ENCODE assay signal across 22 mouse cellular contexts in the genomic region with DNA sequence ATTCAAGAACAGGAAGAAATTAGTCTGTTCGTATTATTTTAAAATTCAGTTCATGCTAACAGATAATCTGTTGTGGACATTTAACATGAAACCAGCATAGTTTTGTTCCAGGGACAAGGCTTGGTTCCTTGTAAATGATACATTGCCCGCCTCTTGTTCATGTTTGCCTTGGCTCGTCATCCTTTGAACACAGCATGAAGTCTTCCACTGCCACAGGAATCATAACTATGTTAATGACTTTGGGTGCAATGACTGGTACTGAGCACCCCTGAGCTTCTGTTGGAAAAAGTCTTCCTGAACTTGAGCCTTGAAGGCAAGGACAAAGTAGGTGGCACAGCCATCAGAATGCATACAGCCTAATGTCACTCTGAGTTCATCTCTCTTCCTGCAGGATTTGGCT. TPM values are rescaled to one million over a fixed set of nuclear protein-coding genes. Genes with fewer than 3 reads are reported as not detected.
DNase-seq lines count a peak whose midpoint lies in the region; ATAC-seq and TF ChIP-seq lines count a peak whose summit lies in the region.
"Had no signal": no experiment of that assay in that cellular context is flagged by ENCODE, and none has a peak within 500 bp of the region (broad histone marks: within the 10 kb centered on the region; RNA-seq: fewer than 3 reads in every experiment).

No protein-coding gene starts in this region.

- no peak for TF ChIP-seq CTCF in hindbrain, postnatal 0 days (IDR thresholded peaks at IDR 0.05; ENCODE audit: low read depth)
- TF ChIP-seq CTCF in midbrain, postnatal 0 days (IDR thresholded peaks at IDR 0.05), result no peak
- no peak for TF ChIP-seq CTCF in cortical plate, adult 2 months (IDR thresholded peaks at IDR 0.05; ENCODE audit: extremely low read depth, insufficient read depth, low read length)

- DNase-seq in hindbrain, postnatal 0 days (ENCODE audit: low spot score), result no peak
- DNase-seq in hindbrain, embryonic 14.5 days (ENCODE audit: low spot score), result no peak
- DNase-seq in midbrain, postnatal 0 days (ENCODE audit: low spot score), result peak; percentile 7
- DNase-seq in midbrain, embryonic 14.5 days, result no peak
- no peak for DNase-seq in adrenal gland, postnatal 10 days
- DNase-seq: adrenal gland, adult 8-10 months; B cell, adult 2 months; embryo, embryonic 11 days; gastrocnemius, postnatal 25 days; heart, adult 11 months; kidney, postnatal 10 days had no signal

- WGBS in hindbrain, postnatal 0 days, result 41% methylated on average over 3 of the region's 3 CpGs
- 82% methylated on average over 3 of the region's 3 CpGs for WGBS in hindbrain, embryonic 14.5 days
- WGBS in midbrain, postnatal 0 days, result 71% methylated on average over 3 of the region's 3 CpGs
- 84% methylated on average over 3 of the region's 3 CpGs for WGBS in midbrain, embryonic 14.5 days

- H3K9me3 ChIP-seq in hindbrain, postnatal 0 days (ENCODE audit: low read length), result no peaks in the 10 kb centered on the region
- H3K9me3 ChIP-seq in hindbrain, embryonic 14.5 days (ENCODE audit: control insufficient read depth, low read length), result no peaks in the 10 kb centered on the region
- no peaks in the 10 kb centered on the region for H3K9me3 ChIP-seq in midbrain, postnatal 0 days (ENCODE audit: low read length)
- H3K9me3 ChIP-seq in midbrain, embryonic 14.5 days (ENCODE audit: control insufficient read depth, low read length), result no peaks in the 10 kb centered on the region
- H3K9me3 ChIP-seq: embryonic facial prominence, embryonic 12.5 days; heart, embryonic 10.5 days; heart, embryonic 15.5 days; limb, embryonic 13.5 days; liver, embryonic 12.5 days; midbrain, embryonic 12.5 days had no signal

- TF ChIP-seq POLR2A in cortical plate, adult 2 months (IDR thresholded peaks at IDR 0.05; ENCODE audit: extremely low read depth, insufficient read depth, low read length), result no peak

- H3K9ac ChIP-seq in hindbrain, postnatal 0 days (replicated peaks; ENCODE audit: low read length), result no peak overlapping the region
- no peak overlapping the region for H3K9ac ChIP-seq in hindbrain, embryonic 14.5 days
- H3K9ac ChIP-seq in midbrain, postnatal 0 days (replicated peaks; ENCODE audit: low read length, poor library complexity, severe bottlenecking), result no peak overlapping the region
- no peak overlapping the region for H3K9ac ChIP-seq in midbrain, embryonic 14.5 days (replicated peaks; ENCODE audit: low read length)
- H3K9ac ChIP-seq: embryonic facial prominence, embryonic 12.5 days; heart, embryonic 15.5 days; limb, embryonic 13.5 days; liver, embryonic 12.5 days; midbrain, embryonic 12.5 days; neural tube, embryonic 13.5 days had no signal

- peak overlapping the region; percentile 0; the same call in 1 of the 2 replicates for H3K27ac ChIP-seq in hindbrain, postnatal 0 days
- H3K27ac ChIP-seq in hindbrain, embryonic 14.5 days, result no peak overlapping the region
- no peak overlapping the region for H3K27ac ChIP-seq in midbrain, postnatal 0 days (ENCODE audit: low read depth, low read length)
- H3K27ac ChIP-seq in midbrain, embryonic 14.5 days (replicated peaks; ENCODE audit: low read depth, low read length), result no peak overlapping the region
- H3K27ac ChIP-seq in cortical plate, adult 2 months (ENCODE audit: insufficient read depth, low read length), result peak overlapping the region; percentile 66; the same call in 1 of the 2 replicates
- H3K27ac ChIP-seq: embryonic facial prominence, embryonic 12.5 days; heart, embryonic 10.5 days; heart, embryonic 15.5 days; limb, embryonic 13.5 days; liver, embryonic 12.5 days; midbrain, embryonic 12.5 days; neural tube, embryonic 13.5 days had no signal

- H3K4me1 ChIP-seq in hindbrain, postnatal 0 days (ENCODE audit: insufficient read depth, low read length), result peaks cover 20% of the 10 kb centered on the region
- peaks cover 40% of the 10 kb centered on the region for H3K4me1 ChIP-seq in hindbrain, embryonic 14.5 days (replicated peaks; ENCODE audit: control insufficient read depth, insufficient read depth, low read length)
- H3K4me1 ChIP-seq in midbrain, postnatal 0 days (ENCODE audit: insufficient read depth, low read length), result peaks cover 11% of the 10 kb centered on the region; the same call in 1 of the 2 replicates
- peaks cover 43% of the 10 kb centered on the region for H3K4me1 ChIP-seq in midbrain, embryonic 14.5 days (ENCODE audit: control insufficient read depth, insufficient read depth, low read length)
- H3K4me1 ChIP-seq in cortical plate, adult 2 months (ENCODE audit: control insufficient read depth, insufficient read depth, low read length), result peaks cover 13% of the 10 kb centered on the region
- H3K4me1 ChIP-seq: liver, embryonic 12.5 days; megakaryocyte, embryonic 14.5 days had no signal

- H3K4me3 ChIP-seq in hindbrain, postnatal 0 days (ENCODE audit: low read length), result no peak overlapping the region
- H3K4me3 ChIP-seq in hindbrain, embryonic 14.5 days (replicated peaks; ENCODE audit: low read length), result no peak overlapping the region
- no peak overlapping the region for H3K4me3 ChIP-seq in midbrain, postnatal 0 days (ENCODE audit: low read depth, low read length)
- no peak overlapping the region for H3K4me3 ChIP-seq in midbrain, embryonic 14.5 days (replicated peaks; ENCODE audit: low read depth, low read length)
- peak overlapping the region; percentile 50 for H3K4me3 ChIP-seq in cortical plate, adult 2 months (ENCODE audit: insufficient read depth, low read length)
- H3K4me3 ChIP-seq: embryonic facial prominence, embryonic 12.5 days; heart, embryonic 10.5 days; heart, embryonic 15.5 days; limb, embryonic 13.5 days; liver, embryonic 12.5 days; megakaryocyte, embryonic 14.5 days; midbrain, embryonic 12.5 days; neural tube, embryonic 13.5 days had no signal

- ATAC-seq in hindbrain, postnatal 0 days, result no peak
- no peak for ATAC-seq in hindbrain, embryonic 14.5 days (ENCODE audit: low FRiP score)
- no peak for ATAC-seq in midbrain, postnatal 0 days (ENCODE audit: low FRiP score)
- ATAC-seq in midbrain, embryonic 14.5 days (ENCODE audit: low FRiP score, low TSS enrichment), result no peak
- ATAC-seq: intestine, postnatal 0 days; liver, embryonic 12.5 days; lung, postnatal 0 days had no signal

- H3K36me3 ChIP-seq in hindbrain, postnatal 0 days (ENCODE audit: insufficient read depth, low read length), result no peaks in the 10 kb centered on the region; the same call in 1 of the 2 replicates
- peaks cover 44% of the 10 kb centered on the region for H3K36me3 ChIP-seq in hindbrain, embryonic 14.5 days (replicated peaks; ENCODE audit: control insufficient read depth, insufficient read depth)
- H3K36me3 ChIP-seq in midbrain, postnatal 0 days (ENCODE audit: insufficient read depth, low read length), result peaks cover 15% of the 10 kb centered on the region; the same call in 1 of the 2 replicates
- H3K36me3 ChIP-seq in midbrain, embryonic 14.5 days (ENCODE audit: control insufficient read depth, insufficient read depth, low read length), result peaks cover 44% of the 10 kb centered on the region
- H3K36me3 ChIP-seq: heart, embryonic 10.5 days; heart, embryonic 15.5 days; liver, embryonic 12.5 days had no signal

- no peak overlapping the region for H3K4me2 ChIP-seq in hindbrain, postnatal 0 days (ENCODE audit: low read depth, low read length)
- H3K4me2 ChIP-seq in hindbrain, embryonic 14.5 days (replicated peaks), result no peak overlapping the region
- no peak overlapping the region for H3K4me2 ChIP-seq in midbrain, postnatal 0 days (ENCODE audit: low read depth, low read length, poor library complexity, severe bottlenecking)
- H3K4me2 ChIP-seq in midbrain, embryonic 14.5 days (ENCODE audit: low read length), result no peak overlapping the region
- H3K4me2 ChIP-seq: embryonic facial prominence, embryonic 12.5 days; heart, embryonic 15.5 days; limb, embryonic 13.5 days; liver, embryonic 12.5 days; midbrain, embryonic 12.5 days; neural tube, embryonic 13.5 days had no signal

- H3K27me3 ChIP-seq in hindbrain, postnatal 0 days (ENCODE audit: insufficient read depth, low read length), result no peaks in the 10 kb centered on the region
- no peaks in the 10 kb centered on the region for H3K27me3 ChIP-seq in hindbrain, embryonic 14.5 days (ENCODE audit: control insufficient read depth, insufficient read depth, low read length)
- H3K27me3 ChIP-seq in midbrain, postnatal 0 days (ENCODE audit: insufficient read depth, low read length), result no peaks in the 10 kb centered on the region
- no peaks in the 10 kb centered on the region for H3K27me3 ChIP-seq in midbrain, embryonic 14.5 days (ENCODE audit: control insufficient read depth, insufficient read depth, low read length)
- H3K27me3 ChIP-seq: embryonic facial prominence, embryonic 12.5 days; limb, embryonic 13.5 days; midbrain, embryonic 12.5 days; neural tube, embryonic 13.5 days had no signal

RNA-seq across cellular contexts. Expression of a gene that starts 5.9 kb away (rescaled TPM):
- 213 and 250 TPM in 2 replicates for total RNA-seq in hindbrain, postnatal 0 days (2014; rRNA removed)
- polyA plus RNA-seq in hindbrain, postnatal 0 days (2015; fragmentation: Nextera tagmentation; extraction: Ambion mirVana), result 196 and 214 TPM in 2 replicates
- 256 and 290 TPM in 2 replicates for polyA plus RNA-seq in hindbrain, embryonic 14.5 days (2014; fragmentation: Nextera tagmentation; extraction: Ambion mirVana)
- total RNA-seq in midbrain, postnatal 0 days (2014; rRNA removed), result 307 and 371 TPM in 2 replicates
- polyA plus RNA-seq in midbrain, postnatal 0 days (2015; fragmentation: Nextera tagmentation; extraction: Ambion mirVana), result 206 and 219 TPM in 2 replicates
- 278 and 323 TPM in 2 replicates for polyA plus RNA-seq in midbrain, embryonic 14.5 days (2014; fragmentation: Nextera tagmentation; extraction: Ambion mirVana)
- polyA plus RNA-seq in cortical plate, adult 2 months (2012; rRNA removed), result 333 and 339 TPM in 2 replicates
- 10 to 100 TPM; 13.5 to 18.0 TPM for total RNA-seq in adrenal gland, postnatal 10 days (2021)

Comparison
In these comparisons a context has a peak if more than half of its experiments do, and no peak if none do; other contexts are left out.
1. H3K27ac ChIP-seq: peak in hindbrain, postnatal 0 days (single experiment) and cortical plate, adult 2 months (single experiment); none in hindbrain, embryonic 14.5 days (single experiment), midbrain, postnatal 0 days (single experiment) and midbrain, embryonic 14.5 days (single experiment).